Mouse (Mus musculus): Measurements from ENCODE around the gene Ube2t. TPM values are rescaled to one million over a fixed set of nuclear protein-coding genes. Genes with fewer than 3 reads are reported as not detected.

Ube2t gene
- polyA plus RNA-seq, 1 experiment from 2014 or later = 23.0 TPM

DNA sequence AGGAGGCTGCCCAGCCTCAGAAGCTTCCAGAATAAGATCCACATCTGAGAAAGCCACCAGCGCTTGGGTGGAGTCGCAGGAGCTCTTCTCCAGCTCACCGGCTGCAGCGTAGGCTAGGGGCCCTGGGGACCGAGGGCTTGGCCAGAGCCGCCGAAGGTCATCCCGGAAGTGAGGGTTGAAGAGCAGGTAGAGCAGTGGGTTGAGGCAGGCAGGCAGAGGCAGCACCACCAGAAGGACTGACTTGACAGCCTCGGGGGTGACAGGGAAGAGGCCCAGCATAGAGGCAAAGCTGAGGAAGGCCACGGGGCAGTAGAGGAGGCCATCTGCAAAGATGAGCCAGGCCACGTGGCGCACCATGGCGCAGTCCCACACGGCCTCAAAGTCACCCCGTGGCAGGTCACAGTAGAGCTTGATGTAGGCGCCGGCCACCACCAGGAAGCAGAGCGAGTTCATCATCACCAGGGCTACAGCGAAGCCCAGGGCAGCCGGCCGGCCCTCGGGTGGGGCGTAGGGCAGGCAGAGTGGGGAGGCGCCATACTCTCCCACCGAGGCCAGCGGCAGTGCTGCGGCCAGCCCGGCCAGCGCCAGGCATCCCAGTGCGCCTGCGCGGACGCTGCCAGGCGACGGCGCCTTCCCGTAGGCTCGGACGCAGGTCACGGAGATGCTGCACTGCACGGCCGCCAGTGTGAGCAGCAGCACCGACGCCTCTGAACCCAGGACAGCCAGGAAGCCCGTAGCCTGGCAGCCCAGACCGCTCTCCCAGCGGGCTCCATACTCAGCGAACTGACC lies 25.0 kb downstream of the Ube2t start:
- H3K4me2 ChIP-seq (ENCODE audit: low read depth, low read length) = peak overlapping the region; percentile 86
- peak overlapping the region; percentile 40 for H3K4me3 ChIP-seq (ENCODE audit: low read depth, low read length)
- peak overlapping the region; percentile 59 for H3K9ac ChIP-seq (ENCODE audit: low read depth, low read length)
- H3K4me1 ChIP-seq (ENCODE audit: control insufficient read depth, insufficient read depth, low read length) = peaks cover 3% of the 10 kb centered on the region; the same call in 1 of the 2 replicates
- peaks cover 14% of the 10 kb centered on the region; the same call in 1 of the 2 replicates for H3K27me3 ChIP-seq (replicated peaks; ENCODE audit: control insufficient read depth, insufficient read depth, low read length)
- 48% methylated on average over 28 of the region's 48 CpGs for WGBS
- ATAC-seq (ENCODE audit: low read depth) = peak; percentile 53
- H3K36me3 ChIP-seq (ENCODE audit: control insufficient read depth, insufficient read depth, low read length) = no peaks in the 10 kb centered on the region
- no peaks in the 10 kb centered on the region for H3K9me3 ChIP-seq (ENCODE audit: control insufficient read depth, low read length)
- no peak overlapping the region for H3K27ac ChIP-seq (replicated peaks; ENCODE audit: low read depth, low read length)
- DNase-seq (ENCODE audit: low spot score) = peak; percentile 50

DNA sequence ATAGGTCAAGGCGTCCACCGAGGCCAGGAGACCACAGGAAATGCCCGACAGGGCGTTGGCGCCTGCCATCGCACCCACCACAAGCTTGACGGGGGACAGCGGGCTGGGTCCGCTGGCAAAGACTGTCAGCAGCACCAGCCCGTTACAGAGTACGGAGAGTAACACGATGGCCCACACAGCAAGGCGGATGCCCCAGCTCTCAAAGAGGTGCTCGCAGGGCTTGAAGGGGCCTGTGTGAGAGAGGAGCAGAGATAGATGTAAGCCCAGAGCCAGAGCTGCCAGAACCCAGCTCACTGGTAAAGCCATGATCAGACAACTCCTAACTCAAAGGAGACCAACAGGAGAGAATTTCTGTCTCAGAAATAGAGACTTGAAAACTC lies 25.6 kb downstream of the Ube2t start:
- no peak overlapping the region for H3K27ac ChIP-seq (replicated peaks; ENCODE audit: low read depth, low read length)
- DNase-seq (ENCODE audit: low spot score) (no peak), ATAC-seq (ENCODE audit: low read depth) (peak; percentile 24; the same call in 1 of the 2 replicates)
- peak overlapping the region; percentile 86 for H3K4me2 ChIP-seq (ENCODE audit: low read depth, low read length)
- H3K9me3 ChIP-seq (ENCODE audit: control insufficient read depth, low read length) = no peaks in the 10 kb centered on the region
- no peaks in the 10 kb centered on the region for H3K36me3 ChIP-seq (ENCODE audit: control insufficient read depth, insufficient read depth, low read length)
- 12% methylated on average over 14 of the region's 14 CpGs for WGBS
- H3K4me1 ChIP-seq (ENCODE audit: control insufficient read depth, insufficient read depth, low read length) = peaks cover 3% of the 10 kb centered on the region; the same call in 1 of the 2 replicates
- peak overlapping the region; percentile 59 for H3K9ac ChIP-seq (ENCODE audit: low read depth, low read length)
- peak overlapping the region; percentile 40 for H3K4me3 ChIP-seq (ENCODE audit: low read depth, low read length)
- peaks cover 14% of the 10 kb centered on the region; the same call in 1 of the 2 replicates for H3K27me3 ChIP-seq (replicated peaks; ENCODE audit: control insufficient read depth, insufficient read depth, low read length)

DNA sequence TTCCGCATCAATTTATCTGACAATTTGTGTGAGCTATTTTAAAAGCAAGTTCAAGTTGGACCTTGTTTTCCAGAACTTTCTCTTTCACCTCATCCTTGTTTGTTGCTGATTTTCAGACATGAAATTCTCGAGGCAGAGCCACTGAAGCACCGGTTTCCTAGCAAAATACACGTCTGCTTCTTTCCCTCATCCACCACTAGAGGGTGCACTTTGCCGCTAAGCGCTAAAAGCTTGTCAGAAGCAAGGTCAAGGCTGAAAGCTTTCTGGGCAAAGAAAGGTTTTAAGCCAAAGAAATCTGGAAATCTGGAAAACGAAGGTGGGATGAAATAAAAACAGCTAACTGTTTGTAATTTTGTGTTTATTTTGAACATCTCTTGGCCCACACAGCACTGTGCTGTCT lies 27.0 kb downstream of the Ube2t start:
- H3K9ac ChIP-seq (ENCODE audit: low read depth, low read length) = no peak overlapping the region

DNA sequence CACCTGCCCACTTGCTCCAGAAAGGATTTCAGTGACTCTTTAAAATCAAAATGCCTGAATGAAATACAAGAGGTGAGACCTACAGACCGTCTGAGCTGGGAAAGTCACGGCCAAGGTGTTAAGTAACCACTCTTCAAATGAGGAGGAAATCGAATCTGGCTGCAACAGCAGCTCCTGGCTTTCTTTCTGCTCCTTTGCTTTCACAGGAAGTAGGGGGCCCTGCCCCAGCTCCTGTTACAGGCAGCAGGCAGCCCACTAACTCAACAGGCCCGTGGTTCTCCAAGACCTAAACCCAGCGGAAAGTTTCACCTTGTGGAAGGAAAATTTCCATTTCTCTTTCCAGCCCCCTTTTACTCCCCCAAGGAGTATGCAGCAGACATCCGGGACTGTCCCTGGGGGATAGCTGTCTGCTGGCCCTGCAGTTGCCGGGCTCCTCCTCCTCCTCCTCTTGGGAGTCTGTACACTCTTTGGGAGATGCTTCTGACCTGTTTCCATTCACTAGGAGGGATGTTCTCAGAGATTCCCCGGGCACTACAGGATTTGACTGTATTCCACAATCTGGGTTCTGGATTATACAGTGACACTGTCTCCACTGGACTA lies 29.8 kb downstream of the Ube2t start:
- H3K36me3 ChIP-seq (ENCODE audit: control insufficient read depth, insufficient read depth, low read length) = no peaks in the 10 kb centered on the region
- peaks cover 3% of the 10 kb centered on the region; the same call in 1 of the 2 replicates for H3K4me1 ChIP-seq (ENCODE audit: control insufficient read depth, insufficient read depth, low read length)
- H3K4me2 ChIP-seq (ENCODE audit: low read depth, low read length) = no peak overlapping the region
- DNase-seq (ENCODE audit: low spot score) (peak; percentile 42), ATAC-seq (ENCODE audit: low read depth) (no peak; the same call in 1 of the 2 replicates)
- no peaks in the 10 kb centered on the region for H3K9me3 ChIP-seq (ENCODE audit: control insufficient read depth, low read length)
- H3K9ac ChIP-seq (ENCODE audit: low read depth, low read length) = no peak overlapping the region
- WGBS = 24% methylated on average over 8 of the region's 8 CpGs
- no peak overlapping the region for H3K27ac ChIP-seq (replicated peaks; ENCODE audit: low read depth, low read length)
- H3K4me3 ChIP-seq (ENCODE audit: low read depth, low read length) = no peak overlapping the region
- peaks cover 14% of the 10 kb centered on the region; the same call in 1 of the 2 replicates for H3K27me3 ChIP-seq (replicated peaks; ENCODE audit: control insufficient read depth, insufficient read depth, low read length)

More for the DNA sequence above, 27.0 kb downstream of the Ube2t start:
- Histone ChIP-seq H3K9me3 (ENCODE audit: control insufficient read depth, low read length) (no peaks in the 10 kb centered on the region), H3K4me1 (ENCODE audit: control insufficient read depth, insufficient read depth, low read length) (peaks cover 3% of the 10 kb centered on the region; the same call in 1 of the 2 replicates), H3K4me2 (ENCODE audit: low read depth, low read length) (no peak overlapping the region), H3K27me3 (replicated peaks; ENCODE audit: control insufficient read depth, insufficient read depth, low read length) (peaks cover 14% of the 10 kb centered on the region; the same call in 1 of the 2 replicates), H3K27ac (replicated peaks; ENCODE audit: low read depth, low read length) (no peak overlapping the region), H3K4me3 (ENCODE audit: low read depth, low read length) (no peak overlapping the region), H3K36me3 (ENCODE audit: control insufficient read depth, insufficient read depth, low read length) (no peaks in the 10 kb centered on the region)
- DNase-seq (ENCODE audit: low spot score) (peak; percentile 92), ATAC-seq (ENCODE audit: low read depth) (no peak)
- WGBS = 8% methylated on average over 7 of the region's 7 CpGs

DNA sequence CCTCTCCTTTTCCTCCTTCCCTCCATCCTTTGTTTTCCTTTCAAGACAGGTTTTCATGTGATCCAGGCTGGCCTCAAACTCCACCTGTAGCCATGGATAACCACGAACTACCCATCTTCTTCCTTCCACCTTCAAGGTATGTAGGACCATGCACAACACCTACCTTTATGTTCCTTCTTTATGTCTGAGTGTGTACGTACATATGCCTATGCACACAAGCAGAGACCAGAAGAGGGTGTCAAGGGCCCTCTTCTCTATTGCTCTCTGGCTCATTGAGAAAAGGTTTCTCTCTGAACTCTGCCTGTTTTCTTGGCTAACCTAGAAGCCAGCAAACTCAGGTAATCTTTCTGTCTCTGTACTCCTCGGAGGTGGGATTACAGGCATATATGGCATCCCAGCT lies 32.4 kb downstream of the Ube2t start:
- Histone ChIP-seq H3K4me2 (ENCODE audit: low read depth, low read length) (no peak overlapping the region), H3K36me3 (ENCODE audit: control insufficient read depth, insufficient read depth, low read length) (no peaks in the 10 kb centered on the region), H3K4me1 (ENCODE audit: control insufficient read depth, insufficient read depth, low read length) (no peaks in the 10 kb centered on the region), H3K9ac (ENCODE audit: low read depth, low read length) (no peak overlapping the region), H3K27me3 (replicated peaks; ENCODE audit: control insufficient read depth, insufficient read depth, low read length) (peaks cover 4% of the 10 kb centered on the region; the same call in 1 of the 2 replicates), H3K27ac (replicated peaks; ENCODE audit: low read depth, low read length) (no peak overlapping the region), H3K9me3 (ENCODE audit: control insufficient read depth, low read length) (no peaks in the 10 kb centered on the region), H3K4me3 (ENCODE audit: low read depth, low read length) (no peak overlapping the region)
- no peak for DNase-seq (ENCODE audit: low spot score)
- ATAC-seq (ENCODE audit: low read depth) = no peak
- 84% methylated on average over 3 of the region's 3 CpGs for WGBS

DNA sequence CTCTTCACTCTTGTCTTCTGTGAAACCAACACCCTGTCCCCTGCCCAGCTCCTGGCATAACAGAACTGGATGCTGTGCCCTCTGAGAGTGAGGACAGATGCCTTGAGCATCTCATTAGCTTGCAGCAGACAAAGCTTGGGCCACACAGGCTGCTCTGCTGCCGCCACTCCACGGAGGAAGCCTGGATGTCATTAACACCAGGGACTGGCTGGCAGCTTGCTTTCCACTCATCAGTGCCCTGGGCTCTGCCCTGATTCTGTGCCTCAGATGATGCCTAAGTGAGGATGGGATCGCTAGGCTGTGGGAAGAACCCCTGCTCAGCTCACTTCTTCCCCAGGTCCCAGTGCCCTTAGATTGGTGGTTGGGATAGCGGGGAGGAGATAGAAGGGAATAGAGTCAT lies 33.1 kb downstream of the Ube2t start:
- no peak overlapping the region for H3K9ac ChIP-seq (ENCODE audit: low read depth, low read length)
- H3K36me3 ChIP-seq (ENCODE audit: control insufficient read depth, insufficient read depth, low read length) = no peaks in the 10 kb centered on the region
- WGBS = 47% methylated on average over 4 of the region's 4 CpGs
- H3K9me3 ChIP-seq (ENCODE audit: control insufficient read depth, low read length) = no peaks in the 10 kb centered on the region
- H3K4me1 ChIP-seq (ENCODE audit: control insufficient read depth, insufficient read depth, low read length) = no peaks in the 10 kb centered on the region
- no peak for ATAC-seq (ENCODE audit: low read depth)
- no peak overlapping the region for H3K4me2 ChIP-seq (ENCODE audit: low read depth, low read length)
- H3K27me3 ChIP-seq (replicated peaks; ENCODE audit: control insufficient read depth, insufficient read depth, low read length) = peaks cover 4% of the 10 kb centered on the region; the same call in 1 of the 2 replicates
- H3K4me3 ChIP-seq (ENCODE audit: low read depth, low read length) = no peak overlapping the region
- no peak overlapping the region for H3K27ac ChIP-seq (replicated peaks; ENCODE audit: low read depth, low read length)
- peak; percentile 35 for DNase-seq (ENCODE audit: low spot score)

DNA sequence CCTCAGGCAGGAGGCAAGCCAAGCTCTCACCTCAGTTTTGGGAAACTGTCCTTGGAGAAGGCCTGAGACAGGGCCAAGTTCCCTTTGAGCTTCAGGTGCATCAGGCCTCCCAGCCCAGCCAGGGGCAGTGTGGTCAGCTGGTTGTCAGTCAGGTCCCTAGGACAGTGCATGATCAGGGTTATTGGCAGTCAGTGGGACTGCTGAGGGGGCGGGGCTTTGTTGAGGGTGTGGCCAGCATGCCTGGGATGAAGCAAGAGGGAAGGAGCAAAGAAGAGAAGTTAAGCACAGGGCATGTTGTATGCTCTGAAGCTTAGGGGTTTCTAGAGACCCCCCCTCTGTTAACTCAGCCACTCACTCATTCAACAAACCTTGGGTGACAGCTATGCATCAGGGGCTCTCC lies 33.6 kb downstream of the Ube2t start:
- no peak for DNase-seq (ENCODE audit: low spot score)
- Histone ChIP-seq H3K4me1 (ENCODE audit: control insufficient read depth, insufficient read depth, low read length) (no peaks in the 10 kb centered on the region), H3K27ac (replicated peaks; ENCODE audit: low read depth, low read length) (no peak overlapping the region), H3K36me3 (ENCODE audit: control insufficient read depth, insufficient read depth, low read length) (no peaks in the 10 kb centered on the region), H3K27me3 (replicated peaks; ENCODE audit: control insufficient read depth, insufficient read depth, low read length) (peaks cover 1% of the 10 kb centered on the region; the same call in 1 of the 2 replicates), H3K9ac (ENCODE audit: low read depth, low read length) (no peak overlapping the region), H3K4me2 (ENCODE audit: low read depth, low read length) (no peak overlapping the region), H3K9me3 (ENCODE audit: control insufficient read depth, low read length) (no peaks in the 10 kb centered on the region), H3K4me3 (ENCODE audit: low read depth, low read length) (no peak overlapping the region)
- 9% methylated on average over 1 of the region's 1 CpGs for WGBS
- no peak for ATAC-seq (ENCODE audit: low read depth)

DNA sequence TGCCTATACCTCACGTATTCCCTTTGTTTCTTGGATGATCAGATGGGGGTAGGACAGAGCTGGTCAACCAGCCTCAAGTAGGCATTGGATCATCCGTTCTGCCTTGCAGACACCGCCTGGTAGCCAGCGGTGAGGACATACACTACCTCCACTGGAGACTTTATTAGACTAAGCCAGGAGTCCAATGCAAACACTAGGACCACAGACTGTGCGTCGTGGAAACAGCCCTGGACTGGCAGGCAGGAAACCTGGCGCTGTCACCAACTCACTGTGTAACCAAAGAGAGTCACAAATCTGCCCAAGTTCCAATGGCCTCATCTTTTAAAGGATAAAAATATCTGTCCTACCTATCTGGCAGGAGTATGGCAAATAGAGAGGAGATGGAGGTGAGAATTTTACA lies 34.1 kb downstream of the Ube2t start:
- WGBS = 92% methylated on average over 7 of the region's 7 CpGs
- Histone ChIP-seq H3K27ac (replicated peaks; ENCODE audit: low read depth, low read length) (no peak overlapping the region), H3K36me3 (ENCODE audit: control insufficient read depth, insufficient read depth, low read length) (no peaks in the 10 kb centered on the region), H3K9ac (ENCODE audit: low read depth, low read length) (no peak overlapping the region), H3K4me1 (ENCODE audit: control insufficient read depth, insufficient read depth, low read length) (no peaks in the 10 kb centered on the region), H3K4me3 (ENCODE audit: low read depth, low read length) (no peak overlapping the region), H3K4me2 (ENCODE audit: low read depth, low read length) (no peak overlapping the region), H3K9me3 (ENCODE audit: control insufficient read depth, low read length) (no peaks in the 10 kb centered on the region), H3K27me3 (replicated peaks; ENCODE audit: control insufficient read depth, insufficient read depth, low read length) (no peaks in the 10 kb centered on the region)
- ATAC-seq (ENCODE audit: low read depth) (no peak), DNase-seq (ENCODE audit: low spot score) (no peak)
